Mouse (Mus musculus) thymus, adult 2 months (tissue): ENCODE data around the gene Hnrnpab.

Source experiments
- CTCF ChIP-seq: fragments of 200-500 bp; IDR thresholded peaks from 2 replicates; pipeline ENCODE4 v1.5.1; 2012; ENCODE audit warnings: mild to moderate bottlenecking, control low read depth, low read length, moderate library complexity, borderline replicate concordance; ENCODE audit not compliant: control insufficient read depth, poor library complexity, insufficient read depth; ENCODE audit errors: extremely low read depth
- POLR2A ChIP-seq: fragments of 200-500 bp; IDR thresholded peaks from 2 replicates; pipeline ENCODE4 v1.6.1; 2012; ENCODE audit warnings: mild to moderate bottlenecking, low read length, control low read depth, moderate library complexity; ENCODE audit not compliant: control insufficient read depth, poor library complexity, insufficient read depth; ENCODE audit errors: extremely low read depth

- TF ChIP-seq CTCF: no peak
- TF ChIP-seq POLR2A: no peak
Measured at GRCm38 (mm10) chr11:51595459-51596083, 11.1 kb downstream of the Hnrnpab start.
